Mouse (Mus musculus) brain, embryonic 14.5 days (tissue): Measurements from ENCODE around the gene Nmral1.

Experiments
- CTCF ChIP-seq: fragments of 200-500 bp; IDR thresholded peaks from 2 replicates; pipeline ENCODE4 v1.5.1; 2012; ENCODE audit warnings: inconsistent platforms, mild to moderate bottlenecking, moderate library complexity, borderline replicate concordance; ENCODE audit not compliant: insufficient read depth, insufficient read length; ENCODE audit errors: extremely low read depth
- POLR2A ChIP-seq: fragments of 200-500 bp; IDR thresholded peaks from 2 replicates; pipeline ENCODE4 v1.6.1; 2012; ENCODE audit warnings: mild to moderate bottlenecking, inconsistent platforms, borderline replicate concordance; ENCODE audit not compliant: poor library complexity, insufficient read depth, insufficient read length, severe bottlenecking; ENCODE audit errors: extremely low read depth

- no peak for TF ChIP-seq CTCF
- TF ChIP-seq POLR2A = no peak
Observed at GRCm38 (mm10) chr16:4726528-4727128, 7.5 kb upstream of the Nmral1 start.
